Mouse (Mus musculus) hindbrain, embryonic 11.5 days (tissue): ENCODE data around the gene Arid1a. TPM values are rescaled to one million over a fixed set of nuclear protein-coding genes. Genes with fewer than 3 reads are reported as not detected.

Source experiments
- ATAC-seq: fragments of 200-750 bp; cut with Nextera tagmentation; 2 replicates; pipeline ENCODE4 v1.8.0; 2017; ENCODE audit warnings: mild to moderate bottlenecking, moderate TSS enrichment, moderate library complexity; ENCODE audit not compliant: low FRiP score
- DNase-seq: peaks from one replicate; pipeline ENCODE4 v3.0.0-alpha.2; 2015; ENCODE audit warnings: low spot score
- H3K27ac ChIP-seq: fragments of 300-500 bp; sonication (generic); 2 replicates; pipeline ENCODE4 v1.5.1; 2014; ENCODE audit warnings: mild to moderate bottlenecking, low read depth, low read length
- H3K27me3 ChIP-seq: fragments of 300-500 bp; sonication (generic); 2 replicates; pipeline ENCODE4 v1.6.1; 2014; ENCODE audit warnings: mild to moderate bottlenecking, low read length, moderate library complexity, mixed read lengths; ENCODE audit not compliant: control insufficient read depth, insufficient read depth
- H3K36me3 ChIP-seq: fragments of 300-500 bp; sonication (generic); 2 replicates; pipeline ENCODE4 v1.6.1; 2014; ENCODE audit warnings: mild to moderate bottlenecking, low read length, moderate library complexity, mixed read lengths; ENCODE audit not compliant: control insufficient read depth, insufficient read depth
- H3K4me1 ChIP-seq: fragments of 300-500 bp; sonication (generic); replicated peaks from 2 replicates; pipeline ENCODE4 v1.6.1; 2014; ENCODE audit warnings: low read length, mixed read lengths; ENCODE audit not compliant: control insufficient read depth, insufficient read depth
- H3K4me2 ChIP-seq: fragments of 300-500 bp; sonication (generic); replicated peaks from 2 replicates; pipeline ENCODE4 v1.6.1; 2014; ENCODE audit warnings: mild to moderate bottlenecking, low read depth, low read length
- H3K4me3 ChIP-seq: fragments of 300-500 bp; sonication (generic); 2 replicates; pipeline ENCODE4 v1.5.1; 2014; ENCODE audit warnings: low read depth, low read length
- H3K9ac ChIP-seq: fragments of 300-500 bp; sonication (generic); 2 replicates; pipeline ENCODE4 v1.6.1; 2014; ENCODE audit warnings: low read depth, low read length
- H3K9me3 ChIP-seq: fragments of 300-500 bp; sonication (generic); 2 replicates; pipeline ENCODE4 v1.6.1; 2016; ENCODE audit warnings: low read length; ENCODE audit not compliant: control insufficient read depth
- WGBS: fragments of 180-500 bp; shearing (Covaris S2); extraction: QIAGEN DNeasy Blood & Tissue Kit; methylation state at CpG from one replicate; pipeline ENCODE4 v1.1.7; 2014; 5-methylcytosine and 5-hydroxymethylcytosine counted together
- polyA plus RNA-seq: library from polyadenylated mRNA; unstranded; fragments of >200 nt; fragmentation: Nextera tagmentation; extraction: Ambion mirVana; gene quantifications from 2 replicates; pipeline ENCODE4 v1.2.1, GENCODE M21; 2014

Gene Arid1a
- polyA plus RNA-seq, 1 experiment from 2014 or later: 51.6 TPM

GRCm38 (mm10) chr4:133750184-133750775 lies 6.3 kb downstream of the Arid1a start:
- ATAC-seq: no peak
- DNase-seq: no peak
- peak overlapping the region; percentile 100 for H3K9ac ChIP-seq
- H3K9me3 ChIP-seq: no peaks in the 10 kb centered on the region
- WGBS: 51% methylated on average over 7 of the region's 7 CpGs
- H3K4me3 ChIP-seq: peak overlapping the region; percentile 100
- 0 out of 2 replicates have a peak, but pooled peaks cover 7% of the 10 kb centered on the region for H3K4me1 ChIP-seq
- no peak overlapping the region for H3K27ac ChIP-seq
- H3K27me3 ChIP-seq: no peaks in the 10 kb centered on the region
- peak overlapping the region; percentile 87 for H3K4me2 ChIP-seq
- no peaks in the 10 kb centered on the region for H3K36me3 ChIP-seq

- DNase-seq: no peak
- Histone ChIP-seq H3K36me3 (no peaks in the 10 kb centered on the region; the same call in 1 of the 2 replicates), H3K27ac (no peak overlapping the region), H3K9ac (no peak overlapping the region), H3K4me3 (no peak overlapping the region), H3K4me1 (peaks cover 17% of the 10 kb centered on the region), H3K4me2 (no peak overlapping the region), H3K9me3 (no peaks in the 10 kb centered on the region), H3K27me3 (no peaks in the 10 kb centered on the region)
- ATAC-seq: no peak
- 95% methylated on average over 3 of the region's 3 CpGs for WGBS
These were observed 21.3 kb downstream of the Arid1a start for GRCm38 (mm10) chr4:133735282-133735681.

- Histone ChIP-seq H3K27me3 (no peaks in the 10 kb centered on the region), H3K36me3 (no peaks in the 10 kb centered on the region; the same call in 1 of the 2 replicates), H3K4me2 (peak overlapping the region; percentile 1), H3K9me3 (no peaks in the 10 kb centered on the region), H3K4me3 (0 out of 2 replicates have a peak overlapping the region, but pooled peaks have one; percentile 6), H3K9ac (peak overlapping the region; percentile 12; the same call in 1 of the 2 replicates), H3K27ac (peak overlapping the region; percentile 89), H3K4me1 (peaks cover 27% of the 10 kb centered on the region)
- DNase-seq: no peak
- peak; percentile 75 for ATAC-seq
These were observed 26.4 kb downstream of the Arid1a start for GRCm38 (mm10) chr4:133730122-133730521.

GRCm38 (mm10) chr4:133729541-133730093 lies 27.0 kb downstream of the Arid1a start:
- WGBS: 8% methylated on average over 16 of the region's 16 CpGs
- H3K9me3 ChIP-seq: no peaks in the 10 kb centered on the region
- no peaks in the 10 kb centered on the region for H3K27me3 ChIP-seq
- no peaks in the 10 kb centered on the region; the same call in 1 of the 2 replicates for H3K36me3 ChIP-seq
- peak overlapping the region; percentile 45 for H3K9ac ChIP-seq
- peak; percentile 85 for DNase-seq
- peak; percentile 93 for ATAC-seq
- peaks cover 27% of the 10 kb centered on the region for H3K4me1 ChIP-seq
- peak overlapping the region; percentile 1 for H3K4me2 ChIP-seq
- 0 out of 2 replicates have a peak overlapping the region, but pooled peaks have one; percentile 6 for H3K4me3 ChIP-seq
- H3K27ac ChIP-seq: peak overlapping the region; percentile 89

GRCm38 (mm10) chr4:133729007-133729406 lies 27.6 kb downstream of the Arid1a start:
- H3K9ac ChIP-seq: no peak overlapping the region; the same call in 1 of the 2 replicates

GRCm38 (mm10) chr4:133728256-133728655 lies 28.3 kb downstream of the Arid1a start:
- Histone ChIP-seq H3K4me1 (peaks cover 24% of the 10 kb centered on the region), H3K27me3 (no peaks in the 10 kb centered on the region), H3K36me3 (no peaks in the 10 kb centered on the region; the same call in 1 of the 2 replicates), H3K4me3 (no peak overlapping the region), H3K4me2 (no peak overlapping the region), H3K9me3 (no peaks in the 10 kb centered on the region), H3K9ac (no peak overlapping the region), H3K27ac (0 out of 2 replicates have a peak overlapping the region, but pooled peaks have one; percentile 4)
- WGBS: 74% methylated on average over 9 of the region's 9 CpGs
- ATAC-seq (no peak), DNase-seq (no peak)

More at GRCm38 (mm10) chr4:133729007-133729406, 27.6 kb downstream of the Arid1a start:
- WGBS: 94% methylated on average over 6 of the region's 6 CpGs
- Histone ChIP-seq H3K4me2 (no peak overlapping the region), H3K27me3 (no peaks in the 10 kb centered on the region), H3K27ac (peak overlapping the region; percentile 89), H3K4me3 (no peak overlapping the region), H3K4me1 (peaks cover 27% of the 10 kb centered on the region), H3K9me3 (no peaks in the 10 kb centered on the region), H3K36me3 (no peaks in the 10 kb centered on the region; the same call in 1 of the 2 replicates)
- DNase-seq (no peak), ATAC-seq (no peak)

GRCm38 (mm10) chr4:133725706-133726105 lies 30.9 kb downstream of the Arid1a start:
- Histone ChIP-seq H3K4me1 (peaks cover 14% of the 10 kb centered on the region), H3K27ac (no peak overlapping the region), H3K36me3 (peaks cover 5% of the 10 kb centered on the region; the same call in 1 of the 2 replicates), H3K9me3 (no peaks in the 10 kb centered on the region), H3K4me2 (no peak overlapping the region), H3K9ac (no peak overlapping the region), H3K4me3 (no peak overlapping the region), H3K27me3 (no peaks in the 10 kb centered on the region)
- ATAC-seq: no peak
- 80% methylated on average over 2 of the region's 2 CpGs for WGBS
- no peak for DNase-seq

GRCm38 (mm10) chr4:133719791-133720190 lies 36.8 kb downstream of the Arid1a start:
- Histone ChIP-seq H3K27me3 (no peaks in the 10 kb centered on the region), H3K27ac (no peak overlapping the region), H3K4me1 (no peaks in the 10 kb centered on the region), H3K9ac (no peak overlapping the region), H3K4me2 (no peak overlapping the region), H3K36me3 (peaks cover 10% of the 10 kb centered on the region), H3K9me3 (no peaks in the 10 kb centered on the region), H3K4me3 (no peak overlapping the region)
- ATAC-seq: no peak
- WGBS: 91% methylated on average over 3 of the region's 3 CpGs
- no peak for DNase-seq

- H3K9ac ChIP-seq: no peak overlapping the region
- H3K4me2 ChIP-seq: no peak overlapping the region
- ATAC-seq: no peak
- H3K4me1 ChIP-seq: no peaks in the 10 kb centered on the region; the same call in 1 of the 2 replicates
- WGBS: 92% methylated on average over 5 of the region's 5 CpGs
- no peak overlapping the region for H3K27ac ChIP-seq
- H3K27me3 ChIP-seq: no peaks in the 10 kb centered on the region
- H3K9me3 ChIP-seq: no peaks in the 10 kb centered on the region
- no peaks in the 10 kb centered on the region for H3K36me3 ChIP-seq
- no peak overlapping the region for H3K4me3 ChIP-seq
- no peak for DNase-seq
These were observed 43.8 kb downstream of the Arid1a start for GRCm38 (mm10) chr4:133712755-133713154.
